Comparison of ENCODE assay signal across 14 mouse cellular contexts in genomic region chr2:172950119-172950676, GRCm38 (mm10). TPM values are rescaled to one million over a fixed set of nuclear protein-coding genes. Genes with fewer than 3 reads are reported as not detected.
DNase-seq lines count a peak whose midpoint lies in the region; ATAC-seq lines count a peak whose summit lies in the region.
"Had no signal": no experiment of that assay in that cellular context is flagged by ENCODE, and none has a peak within 500 bp of the region (broad histone marks: within the 10 kb centered on the region; RNA-seq: fewer than 3 reads in every experiment).

No protein-coding gene starts in this region.

- no peak overlapping the region for H3K4me3 ChIP-seq in midbrain, embryonic 14.5 days (replicated peaks; ENCODE audit: low read depth, low read length)
- no peak overlapping the region for H3K4me3 ChIP-seq in midbrain, embryonic 15.5 days
- H3K4me3 ChIP-seq in limb, embryonic 11.5 days (ENCODE audit: low read depth, low read length): no peak overlapping the region
- H3K4me3 ChIP-seq: hindbrain, embryonic 15.5 days; liver, embryonic 15.5 days had no signal

- H3K4me1 ChIP-seq in midbrain, embryonic 14.5 days (ENCODE audit: control insufficient read depth, insufficient read depth, low read length): 0 out of 2 replicates have a peak, but pooled peaks cover 8% of the 10 kb centered on the region
- peaks cover 8% of the 10 kb centered on the region; the same call in 1 of the 2 replicates for H3K4me1 ChIP-seq in midbrain, embryonic 15.5 days
- H3K4me1 ChIP-seq in limb, embryonic 11.5 days (ENCODE audit: control insufficient read depth, insufficient read depth, low read length): peaks cover 6% of the 10 kb centered on the region
- H3K4me1 ChIP-seq: hindbrain, embryonic 15.5 days; liver, embryonic 15.5 days had no signal

- H3K36me3 ChIP-seq in midbrain, embryonic 14.5 days (ENCODE audit: control insufficient read depth, insufficient read depth, low read length): no peaks in the 10 kb centered on the region
- no peaks in the 10 kb centered on the region for H3K36me3 ChIP-seq in midbrain, embryonic 15.5 days (replicated peaks)
- no peaks in the 10 kb centered on the region for H3K36me3 ChIP-seq in limb, embryonic 11.5 days (ENCODE audit: control insufficient read depth, insufficient read depth, low read length)
- H3K36me3 ChIP-seq: hindbrain, embryonic 15.5 days; liver, embryonic 15.5 days had no signal

- ATAC-seq in midbrain, embryonic 14.5 days (ENCODE audit: low FRiP score, low TSS enrichment): peak; percentile 55; the same call in 1 of the 2 replicates
- ATAC-seq in midbrain, embryonic 15.5 days (replicated peaks): no peak
- no peak for ATAC-seq in limb, embryonic 11.5 days (ENCODE audit: insufficient number of reproducible peaks, low FRiP score, low TSS enrichment, low read depth)

- intact Hi-C loops in heart, postnatal 10 days (cut with DNase I): no loop called here

- WGBS in midbrain, embryonic 14.5 days: 60% methylated on average over 9 of the region's 9 CpGs
- 60% methylated on average over 9 of the region's 9 CpGs for WGBS in midbrain, embryonic 15.5 days
- WGBS in limb, embryonic 11.5 days: 65% methylated on average over 9 of the region's 9 CpGs

- H3K9ac ChIP-seq in midbrain, embryonic 14.5 days (replicated peaks; ENCODE audit: low read length): no peak overlapping the region
- no peak overlapping the region for H3K9ac ChIP-seq in midbrain, embryonic 15.5 days
- no peak overlapping the region for H3K9ac ChIP-seq in limb, embryonic 11.5 days (ENCODE audit: low read length)
- H3K9ac ChIP-seq: hindbrain, embryonic 15.5 days; liver, embryonic 15.5 days had no signal

- no peaks in the 10 kb centered on the region for H3K9me3 ChIP-seq in midbrain, embryonic 14.5 days (ENCODE audit: control insufficient read depth, low read length)
- H3K9me3 ChIP-seq in midbrain, embryonic 15.5 days: no peaks in the 10 kb centered on the region
- H3K9me3 ChIP-seq in limb, embryonic 11.5 days (ENCODE audit: control insufficient read depth, low read length): no peaks in the 10 kb centered on the region
- H3K9me3 ChIP-seq: hindbrain, embryonic 15.5 days; liver, embryonic 15.5 days had no signal

- peak; percentile 24 for DNase-seq in embryo, embryonic 11 days
- no peak for DNase-seq in embryo, embryonic 10.5 days (ENCODE audit: low spot score)
- peak; percentile 33 for DNase-seq in heart, postnatal 4 days
- DNase-seq in heart, postnatal 10 days: no peak
- DNase-seq in midbrain, embryonic 14.5 days: peak; percentile 40
- no peak for DNase-seq in limb, embryonic 11.5 days (ENCODE audit: low spot score)
- no peak for DNase-seq in frontal cortex, postnatal 25 days (ENCODE audit: low spot score in 2 of 2)
- DNase-seq: adrenal gland, adult 8-10 months; gastrocnemius, postnatal 36 days; thymus, adult 2 months had no signal

- H3K27ac ChIP-seq in midbrain, embryonic 14.5 days (replicated peaks; ENCODE audit: low read depth, low read length): no peak overlapping the region
- no peak overlapping the region for H3K27ac ChIP-seq in midbrain, embryonic 15.5 days
- H3K27ac ChIP-seq in limb, embryonic 11.5 days (replicated peaks; ENCODE audit: low read depth, low read length): 0 out of 2 replicates have a peak overlapping the region, but pooled peaks have one; percentile 30
- H3K27ac ChIP-seq: hindbrain, embryonic 15.5 days; liver, embryonic 15.5 days had no signal

- no peak overlapping the region for H3K4me2 ChIP-seq in midbrain, embryonic 14.5 days (ENCODE audit: low read length)
- H3K4me2 ChIP-seq in midbrain, embryonic 15.5 days: no peak overlapping the region
- no peak overlapping the region for H3K4me2 ChIP-seq in limb, embryonic 11.5 days (ENCODE audit: low read depth, severe bottlenecking)
- H3K4me2 ChIP-seq: hindbrain, embryonic 15.5 days; liver, embryonic 15.5 days had no signal

- peaks cover 4% of the 10 kb centered on the region; the same call in 1 of the 2 replicates for H3K27me3 ChIP-seq in midbrain, embryonic 14.5 days (ENCODE audit: control insufficient read depth, insufficient read depth, low read length)
- 0 out of 2 replicates have a peak, but pooled peaks cover 12% of the 10 kb centered on the region for H3K27me3 ChIP-seq in midbrain, embryonic 15.5 days (replicated peaks)
- no peaks in the 10 kb centered on the region for H3K27me3 ChIP-seq in limb, embryonic 11.5 days (ENCODE audit: control insufficient read depth, insufficient read depth, low read length)

RNA-seq across cellular contexts. Expression of gene Bmp7, which starts 10.1 kb away (rescaled TPM):
- 10 to 100 TPM; 16.1 to 20.1 TPM for total RNA-seq in heart, postnatal 4 days (2021)
- total RNA-seq in heart, postnatal 10 days (2021): 1 to 10 TPM; 4.0 to 4.6 TPM
- polyA plus RNA-seq in midbrain, embryonic 14.5 days (2014; fragmentation: Nextera tagmentation; extraction: Ambion mirVana): 3.1 and 13.2 TPM in 2 replicates
- 14.3 and 17.2 TPM in 2 replicates for polyA plus RNA-seq in midbrain, embryonic 15.5 days (2015; fragmentation: Nextera tagmentation; extraction: Ambion mirVana)
- polyA plus RNA-seq in limb, embryonic 11.5 days (2014; fragmentation: Nextera tagmentation; extraction: Ambion mirVana): 38.1 and 40.9 TPM in 2 replicates
- total RNA-seq: common myeloid progenitor, adult 5-6 weeks had no signal

RNA-seq across cellular contexts. Expression of gene Spo11, which starts 27.3 kb away (rescaled TPM):
- total RNA-seq in heart, postnatal 4 days (2021): not detected
- total RNA-seq in heart, postnatal 10 days (2021): not detected
- 0.68 TPM in 1 of 2 replicates, not detected in the other for polyA plus RNA-seq in midbrain, embryonic 14.5 days (2014; fragmentation: Nextera tagmentation; extraction: Ambion mirVana)
- 1.4 TPM in 2 replicates for polyA plus RNA-seq in midbrain, embryonic 15.5 days (2015; fragmentation: Nextera tagmentation; extraction: Ambion mirVana)
- polyA plus RNA-seq in limb, embryonic 11.5 days (2014; fragmentation: Nextera tagmentation; extraction: Ambion mirVana): 0.95 and 1.7 TPM in 2 replicates
- total RNA-seq: adrenal gland, adult 8-10 months had no signal
- polyA plus RNA-seq: liver, embryonic 15.5 days had no signal

RNA-seq across cellular contexts. Expression of gene Rae1, which starts 49.7 kb away (rescaled TPM):
- total RNA-seq in heart, postnatal 4 days (2021): 10 to 100 TPM; 55.9 to 60.3 TPM
- 10 to 100 TPM; 37.7 to 42.8 TPM for total RNA-seq in heart, postnatal 10 days (2021)
- polyA plus RNA-seq in midbrain, embryonic 14.5 days (2014; fragmentation: Nextera tagmentation; extraction: Ambion mirVana): 115 and 127 TPM in 2 replicates
- polyA plus RNA-seq in midbrain, embryonic 15.5 days (2015; fragmentation: Nextera tagmentation; extraction: Ambion mirVana): 118 and 126 TPM in 2 replicates
- polyA plus RNA-seq in limb, embryonic 11.5 days (2014; fragmentation: Nextera tagmentation; extraction: Ambion mirVana): 172 and 174 TPM in 2 replicates

Comparison
In these comparisons a context has a peak if more than half of its experiments do, and no peak if none do; other contexts are left out.
1. DNase-seq: peak in embryo, embryonic 11 days (single experiment), heart, postnatal 4 days (single experiment) and midbrain, embryonic 14.5 days (single experiment); none in embryo, embryonic 10.5 days (single experiment), heart, postnatal 10 days (0 of 2), limb, embryonic 11.5 days (single experiment) and frontal cortex, postnatal 25 days (0 of 2).